Mouse (Mus musculus) Patski (cell line): ENCODE data around the gene Egfl8. TPM values are rescaled to one million over a fixed set of nuclear protein-coding genes. Genes with fewer than 3 reads are reported as not detected.

Experiments used
- ATAC-seq: fragments of 100-300 bp; one replicate; pipeline ENCODE4 v1.8.0; 2021
- CTCF ChIA-PET: fragments of 350-600 bp; sonication (Branson Sonifier 250); formaldehyde crosslinking; loops from one replicate; lab custom pipeline; 2022; ENCODE audit warnings: inconsistent platforms; lab: Charles Lee
- POLR2A ChIA-PET: fragments of 350-600 bp; sonication (Branson Sonifier 250); formaldehyde crosslinking; loops from one replicate; lab custom pipeline; 2022; ENCODE audit warnings: antibody characterized with exemption, inconsistent platforms; lab: Charles Lee
- DNase-seq: peaks from one replicate; pipeline ENCODE4 v3.0.0-alpha.2; 2011; ENCODE audit warnings: low read depth, low spot score
- H3K27me3 ChIP-seq: fragments of 371-371 bp; one replicate; pipeline ENCODE4 v1.5.1; 2021
- CTCF ChIP-seq: fragments of 100-300 bp; IDR thresholded peaks from one replicate; pipeline ENCODE4 v1.5.1; 2021
- in situ Hi-C: fragments of 300-500 bp; cut with MboI; formaldehyde crosslinking; loops from 3 replicates; pipeline ENCODE4 v1.11.1; 2018; ENCODE audit warnings: low pct_unique_long_range_greater_than_20kb, mixed read lengths
- polyA plus RNA-seq: library from polyadenylated mRNA; unstranded; gene quantifications from one replicate; pipeline ENCODE4 v1.2.3, GENCODE M21; 2021

Gene Egfl8
- polyA plus RNA-seq, 1 experiment from 2014 or later, result 2.5 TPM

DNA sequence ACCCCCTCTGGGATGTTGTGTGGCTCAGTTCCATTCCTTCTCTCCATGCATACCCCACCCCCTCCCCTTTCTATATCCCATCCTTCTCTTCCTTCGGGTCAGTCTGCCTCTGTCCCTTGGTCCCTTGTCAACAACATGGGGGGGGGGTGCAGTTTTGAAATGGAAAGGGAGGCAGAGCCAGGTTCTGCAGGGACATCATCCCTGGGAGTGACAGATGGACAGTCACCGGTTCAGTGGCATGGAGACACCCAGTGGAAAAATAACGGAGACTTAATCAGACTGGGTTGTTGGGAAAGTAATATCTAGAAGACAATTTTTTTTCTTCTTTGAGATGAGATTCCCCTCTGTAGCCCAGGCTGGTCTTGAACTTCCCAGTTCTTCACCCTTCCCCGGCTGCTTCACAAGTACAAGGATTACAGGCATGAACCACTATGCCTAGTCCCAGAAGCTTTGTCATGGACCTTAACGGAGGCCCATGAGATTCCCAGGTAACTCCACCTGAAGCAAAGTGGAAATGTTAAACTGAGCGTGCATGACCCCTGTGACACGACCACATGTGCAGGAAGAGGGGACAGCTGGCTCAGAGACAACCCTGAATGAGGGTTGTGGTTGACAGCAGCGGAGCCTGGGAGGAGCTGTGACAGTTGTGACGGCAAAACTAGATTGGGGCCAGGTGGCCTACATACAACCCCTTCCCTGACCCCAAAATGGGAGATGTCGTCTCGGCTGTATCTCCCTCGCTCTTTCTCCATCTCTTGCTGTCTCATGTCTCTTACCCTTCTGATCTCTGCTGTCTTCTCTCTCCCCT, 14.2 kb upstream of the Egfl8 start:
- in situ Hi-C loops, result loop anchor here (25.0 kb wide), 1 partner anchor 507 kb away; the partner anchor contains the start of genes Apom, Bag6 and D17H6S53E
- POLR2A ChIA-PET, result no interaction called here

DNA sequence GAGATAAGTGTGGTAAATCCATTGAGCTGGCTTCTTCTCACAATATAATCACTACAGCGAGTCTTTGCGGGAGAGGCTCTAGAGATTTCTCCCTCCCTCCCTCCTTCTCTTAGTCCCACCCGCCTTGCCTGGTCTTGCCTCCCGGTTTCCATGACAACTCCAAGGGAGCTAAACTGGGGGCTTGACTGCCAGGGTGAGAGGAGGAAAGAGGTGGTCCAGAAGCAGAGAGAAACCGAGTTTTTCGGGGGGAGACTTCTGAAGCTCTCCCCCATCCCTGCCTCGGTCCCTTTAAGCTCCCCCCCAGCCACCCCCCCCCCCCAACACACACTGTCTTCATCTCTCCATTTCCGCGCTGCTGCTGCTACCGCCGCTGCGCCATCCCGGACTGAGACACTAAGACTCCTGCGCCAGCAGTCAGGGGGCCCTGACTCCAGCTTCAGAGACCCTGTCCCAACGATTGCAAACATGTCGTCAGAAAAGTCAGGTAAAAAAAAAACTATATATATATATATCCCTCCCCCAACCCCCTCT, 13.5 kb upstream of the Egfl8 start, which contains the start of gene Prrt1:
Gene Prrt1 (plus strand): TSS at position 313 of the 531 bp plus-strand sequence.
- in situ Hi-C loops, result loop anchor here (25.0 kb wide), 1 partner anchor 508 kb away; the partner anchor contains the start of genes Apom, Bag6 and D17H6S53E
- no peak for TF ChIP-seq CTCF
- CTCF ChIA-PET, result interaction anchor here (1.3 to 1.7 kb wide), 3 partner anchors 11 to 25 kb away, joined by 3 to 4 read pairs (median 4); partner anchors contain the start of genes Agpat1, Fkbpl and Rnf5
- POLR2A ChIA-PET, result no interaction called here
- H3K27me3 ChIP-seq, result no peaks in the 10 kb centered on the region
- DNase-seq (no peak), ATAC-seq (no peak)

More for the DNA sequence above, 14.2 kb upstream of the Egfl8 start:
- H3K27me3 ChIP-seq, result no peaks in the 10 kb centered on the region
- no peak for TF ChIP-seq CTCF
- DNase-seq (no peak), ATAC-seq (no peak)
- CTCF ChIA-PET, result interaction anchor here (1.3 to 1.7 kb wide), 2 partner anchors 11 to 26 kb away, joined by 3 to 4 read pairs; partner anchors contain the start of genes Agpat1 and Rnf5

DNA sequence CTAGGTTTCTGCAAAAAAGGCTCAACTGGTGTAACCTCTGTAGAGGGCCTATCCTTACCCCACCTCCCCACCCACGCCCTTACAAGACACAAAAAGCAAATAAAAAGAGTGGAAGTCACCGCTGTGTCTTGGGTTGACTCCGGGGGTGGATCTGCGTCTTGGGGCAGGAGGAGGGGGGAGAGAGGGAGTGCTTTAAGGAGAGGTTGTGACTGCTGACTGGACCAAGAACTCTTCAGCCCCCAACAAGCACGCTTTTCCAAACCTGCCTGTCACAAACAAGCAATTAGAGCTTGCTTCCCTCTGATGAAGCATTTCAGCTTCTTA, 12.8 kb upstream of the Egfl8 start:
- in situ Hi-C loops, result loop anchor here (25.0 kb wide), 1 partner anchor 509 kb away; the partner anchor contains the start of genes Apom, Bag6 and D17H6S53E
- DNase-seq (no peak), ATAC-seq (no peak)
- ChIA-PET POLR2A (interaction anchor here (2.0 kb wide), 1 partner anchor 11 kb away, joined by 5 read pairs; no protein-coding TSS in a partner anchor), CTCF (interaction anchor here (1.3 to 1.7 kb wide), 4 partner anchors 9 to 25 kb away, joined by 3 to 4 read pairs (median 4); partner anchors contain the start of genes Agpat1, Fkbpl and Rnf5)
- no peaks in the 10 kb centered on the region for H3K27me3 ChIP-seq
- no peak for TF ChIP-seq CTCF

DNA sequence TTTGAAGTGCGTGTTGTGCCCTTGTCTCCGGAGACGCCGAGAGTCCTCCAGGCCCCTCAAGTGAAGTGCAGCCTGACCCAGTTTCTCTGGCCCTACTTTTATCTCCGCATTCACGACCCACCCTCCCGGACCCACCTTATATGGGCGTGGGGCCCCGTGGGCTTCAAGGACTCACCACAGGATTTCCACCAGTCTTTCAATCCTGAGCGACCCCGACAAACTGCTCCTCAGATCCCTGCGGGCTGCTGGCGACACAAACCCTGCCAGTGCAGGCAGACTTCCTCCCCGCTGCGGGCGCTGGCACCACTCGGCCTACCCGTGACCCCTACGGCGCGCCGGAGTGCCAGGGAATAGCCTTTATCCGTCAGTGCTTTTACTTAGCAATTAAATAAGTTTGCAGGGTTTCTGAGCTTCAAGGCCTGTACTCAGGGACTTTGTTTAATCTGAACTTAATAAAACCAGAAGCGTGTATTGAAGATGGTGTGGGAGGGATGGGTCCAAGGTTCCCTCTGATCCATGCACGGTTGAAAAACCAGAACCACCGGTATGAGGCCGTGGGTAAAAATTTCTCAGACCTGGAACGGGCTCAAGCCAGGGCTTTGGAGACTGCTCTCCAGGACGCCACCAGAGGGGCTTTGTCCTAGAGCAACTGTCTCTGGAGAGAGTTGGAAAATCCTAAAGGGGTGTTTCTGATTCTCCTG, 12.3 kb upstream of the Egfl8 start, which contains the start of gene Ppt2:
Gene Ppt2 (minus strand): TSS at position 568 of the 701 bp plus-strand sequence.
- POLR2A ChIA-PET, result interaction anchor here (1.0 to 2.0 kb wide), 2 partner anchors 12 to 13 kb away, joined by 4 to 5 read pairs; no protein-coding TSS in a partner anchor
- no peak for TF ChIP-seq CTCF
- in situ Hi-C loops, result loop anchor here (25.0 kb wide), 1 partner anchor 509 kb away; the partner anchor contains the start of genes Apom, Bag6 and D17H6S53E
- H3K27me3 ChIP-seq, result no peaks in the 10 kb centered on the region
- CTCF ChIA-PET, result interaction anchor here (1.3 to 1.7 kb wide), 4 partner anchors 9 to 24 kb away, joined by 3 to 4 read pairs (median 4); partner anchors contain the start of genes Agpat1, Fkbpl and Rnf5
- ATAC-seq, result peak; percentile 10
- no peak for DNase-seq

DNA sequence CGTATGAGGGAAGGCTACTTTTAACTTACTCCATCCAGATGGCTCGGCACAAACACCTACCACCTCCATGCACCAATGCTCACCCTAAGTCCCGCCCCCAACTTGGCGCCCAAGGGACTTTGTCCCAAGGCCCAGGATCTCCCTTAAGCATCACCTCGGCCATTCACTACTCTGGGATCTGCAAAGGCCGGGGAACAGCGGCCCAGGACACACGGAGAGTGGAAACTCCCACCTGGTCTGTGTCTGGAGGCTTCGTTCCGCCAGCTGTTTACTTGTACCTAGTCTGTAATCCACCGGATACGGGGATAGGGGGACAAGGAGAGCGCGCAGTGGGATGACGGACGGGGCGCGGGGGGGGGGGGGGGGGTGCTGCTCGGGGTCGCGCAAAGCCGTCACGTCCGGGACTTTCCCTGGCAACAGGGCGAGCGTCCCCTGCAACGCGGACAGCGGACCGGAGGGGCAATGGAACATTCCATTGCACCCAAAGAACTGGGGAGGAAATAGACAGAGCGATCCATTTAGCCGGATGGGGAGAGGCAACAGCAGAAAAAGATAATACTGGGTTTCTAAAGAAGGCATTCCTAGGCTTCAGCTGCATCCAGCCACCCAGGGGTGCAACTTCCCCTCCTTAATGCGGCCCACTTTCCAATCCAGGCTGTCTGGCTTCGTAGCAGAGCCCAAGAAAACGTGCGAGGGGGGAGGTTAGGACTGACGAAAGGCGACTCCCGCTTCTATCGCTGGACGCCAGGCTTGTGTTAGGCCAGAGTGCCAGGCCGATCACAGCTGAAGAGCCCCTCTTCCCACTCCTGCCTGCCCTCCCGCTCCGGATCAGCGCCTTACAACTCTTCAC, 11.5 kb upstream of the Egfl8 start:
- CTCF ChIA-PET, result interaction anchor here (1.1 to 1.8 kb wide), 4 partner anchors 8 to 26 kb away, joined by 3 to 6 read pairs (median 4); partner anchors contain the start of gene Fkbpl
- H3K27me3 ChIP-seq, result no peaks in the 10 kb centered on the region
- in situ Hi-C loops, result loop anchor here (25.0 kb wide), 1 partner anchor 510 kb away; the partner anchor contains the start of genes Apom, Bag6 and D17H6S53E
- ATAC-seq (peak; percentile 36), DNase-seq (peak; percentile 69)
- POLR2A ChIA-PET, result interaction anchor here (1.0 to 2.0 kb wide), 4 partner anchors 12 to 24 kb away, joined by 3 to 7 read pairs (median 4); no protein-coding TSS in a partner anchor
- TF ChIP-seq CTCF, result no peak

DNA sequence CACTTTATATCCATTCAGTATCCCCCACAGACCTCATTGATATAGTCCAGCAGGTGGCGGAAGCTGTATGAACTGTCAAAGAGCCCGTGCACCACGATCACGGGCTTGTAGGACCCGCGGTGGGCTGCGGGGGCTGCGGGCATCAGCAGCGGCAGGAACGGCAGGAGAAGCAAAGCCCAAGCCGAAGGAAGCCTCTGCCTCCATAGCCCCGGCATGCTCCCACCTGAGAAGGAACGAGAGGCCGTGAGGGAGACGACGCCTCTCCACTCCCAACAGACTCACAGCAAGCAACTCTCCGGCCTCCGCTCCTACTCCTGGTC, 11.0 kb upstream of the Egfl8 start:
- H3K27me3 ChIP-seq, result no peaks in the 10 kb centered on the region
- TF ChIP-seq CTCF, result no peak
- ChIA-PET POLR2A (interaction anchor here (1.1 to 2.0 kb wide), 3 partner anchors 13 to 25 kb away, joined by 3 to 7 read pairs (median 5); no protein-coding TSS in a partner anchor), CTCF (interaction anchor here (1.1 to 1.8 kb wide), 3 partner anchors 14 to 26 kb away, joined by 4 to 6 read pairs (median 5); partner anchors contain the start of gene Fkbpl)
- ATAC-seq, result peak; percentile 36
- in situ Hi-C loops, result loop anchor here (25.0 kb wide), 1 partner anchor 511 kb away; the partner anchor contains the start of genes Apom, Bag6 and D17H6S53E
- no peak for DNase-seq

DNA sequence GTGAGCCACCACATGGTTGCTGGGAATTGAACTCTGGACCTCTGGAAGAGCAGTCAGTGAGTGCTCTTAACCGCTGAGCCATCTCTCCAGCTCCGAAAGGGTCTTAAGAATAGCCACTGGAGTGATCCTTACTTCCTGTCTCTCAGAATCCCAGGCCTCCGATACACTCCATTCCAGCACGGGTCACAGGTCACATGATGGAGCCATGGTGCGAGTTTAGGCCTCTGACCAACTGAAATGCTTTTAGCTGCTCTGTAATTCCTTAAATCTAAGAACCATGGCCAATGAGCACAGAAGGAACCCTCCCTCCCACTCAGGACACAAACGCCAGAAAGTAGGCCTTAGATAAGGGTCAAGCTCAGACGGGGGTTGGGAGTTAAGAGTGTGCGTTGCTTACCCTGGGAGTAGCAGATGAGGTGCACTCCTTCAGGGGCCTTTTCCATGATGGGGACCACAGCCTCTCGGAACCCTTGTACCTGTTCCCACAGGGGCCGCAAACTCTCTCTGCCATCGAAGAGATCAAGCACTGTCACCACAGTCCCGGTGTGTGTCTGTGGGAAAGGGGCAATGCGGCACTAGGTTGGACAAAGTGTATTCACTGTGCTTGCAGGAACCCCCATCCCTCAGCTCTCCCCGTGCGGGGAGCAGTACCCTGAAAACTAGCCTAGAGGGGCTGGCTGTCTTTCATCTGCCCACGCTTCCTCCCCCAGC, 10.4 kb upstream of the Egfl8 start:
- ChIA-PET POLR2A (interaction anchor here (1.1 to 1.4 kb wide), 2 partner anchors 21 to 25 kb away, joined by 3 to 7 read pairs; no protein-coding TSS in a partner anchor), CTCF (interaction anchor here (1.1 to 1.8 kb wide), 3 partner anchors 15 to 27 kb away, joined by 4 to 6 read pairs (median 5); partner anchors contain the start of gene Fkbpl)
- in situ Hi-C loops, result loop anchor here (25.0 kb wide), 1 partner anchor 511 kb away; the partner anchor contains the start of genes Apom, Bag6 and D17H6S53E
- no peak for TF ChIP-seq CTCF
- ATAC-seq, result no peak
- DNase-seq, result no peak
- H3K27me3 ChIP-seq, result no peaks in the 10 kb centered on the region

DNA sequence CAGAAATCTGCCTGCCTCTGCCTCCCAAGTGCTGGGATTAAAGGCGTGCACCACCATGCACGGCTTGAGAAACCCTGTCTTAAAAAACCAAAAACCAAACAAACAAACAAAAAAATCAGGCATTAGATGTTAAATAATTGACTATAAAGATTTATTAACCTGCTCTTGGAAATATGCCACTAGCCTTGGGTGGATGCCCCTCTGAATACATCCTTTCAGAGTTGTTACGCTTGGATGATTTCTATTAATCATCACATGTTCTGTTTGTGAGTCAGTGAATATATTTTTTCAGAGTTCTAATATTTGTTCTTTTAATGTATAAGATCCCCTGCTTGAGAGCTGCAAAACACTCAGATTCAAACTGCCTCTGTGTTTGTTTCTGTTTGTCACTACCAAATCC, 9.2 kb upstream of the Egfl8 start:
- ChIA-PET CTCF (no interaction called here), POLR2A (no interaction called here)
- no peak for ATAC-seq
- no peak for DNase-seq
- TF ChIP-seq CTCF, result no peak
- in situ Hi-C loops, result loop anchor here (25.0 kb wide), 1 partner anchor 512 kb away; the partner anchor contains the start of genes Apom, Bag6 and D17H6S53E
- no peaks in the 10 kb centered on the region for H3K27me3 ChIP-seq
